Mouse (Mus musculus): ENCODE data around the gene Tnfrsf21. TPM values are rescaled to one million over a fixed set of nuclear protein-coding genes. Genes with fewer than 3 reads are reported as not detected.

Gene Tnfrsf21
- polyA plus RNA-seq, 1 experiment from 2014 or later: 45.3 TPM

GRCm38 (mm10) chr17:43136720-43137119 is 120.4 kb downstream of the Tnfrsf21 start:
- WGBS: 64% methylated on average over 4 of the region's 4 CpGs
- no peak for ATAC-seq
- no peaks in the 10 kb centered on the region for H3K36me3 ChIP-seq (ENCODE audit: control insufficient read depth, insufficient read depth, low read length)

DNA sequence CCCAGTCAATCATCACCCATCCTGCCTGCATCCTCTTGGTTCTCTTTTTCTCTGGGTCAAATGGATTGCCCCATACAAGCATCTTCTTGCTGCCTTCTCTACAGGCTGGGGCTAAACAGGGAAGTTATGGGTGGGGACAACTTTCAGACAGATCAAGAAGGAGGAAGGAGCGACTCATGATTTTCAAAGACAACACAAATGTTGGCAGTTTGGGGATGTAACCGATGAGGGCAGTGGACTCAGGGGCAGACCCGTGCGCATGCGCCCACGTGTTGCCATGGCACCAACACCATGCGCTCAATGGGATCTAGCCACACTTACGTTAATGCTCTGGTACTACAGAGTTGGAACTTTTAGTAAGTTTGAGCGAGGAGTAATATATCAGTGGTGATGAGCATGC is 121.5 kb downstream of the Tnfrsf21 start:
- Histone ChIP-seq H3K4me1 (ENCODE audit: control insufficient read depth, insufficient read depth, low read length) (no peaks in the 10 kb centered on the region; the same call in 1 of the 2 replicates), H3K27me3 (replicated peaks; ENCODE audit: control insufficient read depth, insufficient read depth, low read length) (no peaks in the 10 kb centered on the region), H3K27ac (ENCODE audit: low read depth, low read length) (no peak overlapping the region), H3K9me3 (replicated peaks; ENCODE audit: control insufficient read depth, low read length) (no peaks in the 10 kb centered on the region), H3K4me3 (ENCODE audit: low read depth, low read length) (no peak overlapping the region), H3K36me3 (ENCODE audit: control insufficient read depth, insufficient read depth, low read length) (no peaks in the 10 kb centered on the region), H3K4me2 (ENCODE audit: low read length) (no peak overlapping the region), H3K9ac (ENCODE audit: low read length) (no peak overlapping the region)
- ATAC-seq (no peak), DNase-seq (ENCODE audit: low spot score) (no peak)
- WGBS: 95% methylated on average over 9 of the region's 9 CpGs

More at GRCm38 (mm10) chr17:43136720-43137119, 120.4 kb downstream of the Tnfrsf21 start:
- Histone ChIP-seq H3K9me3 (replicated peaks; ENCODE audit: control insufficient read depth, low read length) (no peaks in the 10 kb centered on the region), H3K9ac (ENCODE audit: low read length) (no peak overlapping the region), H3K27me3 (replicated peaks; ENCODE audit: control insufficient read depth, insufficient read depth, low read length) (no peaks in the 10 kb centered on the region), H3K4me3 (ENCODE audit: low read depth, low read length) (no peak overlapping the region), H3K4me2 (ENCODE audit: low read length) (no peak overlapping the region), H3K27ac (ENCODE audit: low read depth, low read length) (no peak overlapping the region; the same call in 1 of the 2 replicates), H3K4me1 (ENCODE audit: control insufficient read depth, insufficient read depth, low read length) (no peaks in the 10 kb centered on the region; the same call in 1 of the 2 replicates)
- no peak for DNase-seq (ENCODE audit: low spot score)

GRCm38 (mm10) chr17:43138356-43138755 is 122.0 kb downstream of the Tnfrsf21 start:
- no peak for DNase-seq (ENCODE audit: low spot score)
- WGBS: 93% methylated on average over 7 of the region's 7 CpGs
- no peak for ATAC-seq

More at GRCm38 (mm10) chr17:43138356-43138755, 122.0 kb downstream of the Tnfrsf21 start:
- Histone ChIP-seq H3K4me3 (ENCODE audit: low read depth, low read length) (no peak overlapping the region), H3K36me3 (ENCODE audit: control insufficient read depth, insufficient read depth, low read length) (no peaks in the 10 kb centered on the region), H3K27ac (ENCODE audit: low read depth, low read length) (no peak overlapping the region), H3K27me3 (replicated peaks; ENCODE audit: control insufficient read depth, insufficient read depth, low read length) (no peaks in the 10 kb centered on the region), H3K4me1 (ENCODE audit: control insufficient read depth, insufficient read depth, low read length) (no peaks in the 10 kb centered on the region; the same call in 1 of the 2 replicates), H3K9me3 (replicated peaks; ENCODE audit: control insufficient read depth, low read length) (no peaks in the 10 kb centered on the region), H3K4me2 (ENCODE audit: low read length) (no peak overlapping the region), H3K9ac (ENCODE audit: low read length) (no peak overlapping the region)

Other genes starting within 250 kb of the Tnfrsf21 start
- 5.0 and 7.2 TPM in 2 replicates for gene Cd2ap, start 139.9 kb upstream of the Tnfrsf21 start, polyA plus RNA-seq (2014; fragmentation: Nextera tagmentation; extraction: Ambion mirVana)